Comparison of ENCODE assay signal across 32 mouse cellular contexts in the genomic region with DNA sequence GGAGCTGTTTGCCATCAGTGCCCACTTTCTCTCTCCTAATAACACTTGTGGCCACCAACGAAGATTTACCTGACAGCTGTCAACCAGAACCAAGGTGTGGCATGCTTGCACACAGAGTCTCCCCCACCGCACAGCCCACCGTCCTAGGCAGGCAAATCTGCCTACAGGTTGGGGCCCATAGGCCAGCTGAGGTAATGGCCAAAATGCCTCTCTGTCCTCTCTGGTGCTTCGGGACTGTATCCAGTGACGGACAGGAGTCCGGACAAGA.
DNase-seq lines count a peak whose midpoint lies in the region; ATAC-seq lines count a peak whose summit lies in the region.
"Had no signal": no experiment of that assay in that cellular context is flagged by ENCODE, and none has a peak within 500 bp of the region (broad histone marks: within the 10 kb centered on the region; RNA-seq: fewer than 3 reads in every experiment).

No protein-coding gene starts in this region.

- H3K36me3 ChIP-seq in heart, embryonic 13.5 days, result no peaks in the 10 kb centered on the region
- H3K36me3 ChIP-seq in limb, embryonic 15.5 days, result no peaks in the 10 kb centered on the region
- H3K36me3 ChIP-seq in limb, embryonic 10.5 days, result no peaks in the 10 kb centered on the region
- no peaks in the 10 kb centered on the region for H3K36me3 ChIP-seq in stomach, embryonic 16.5 days (ENCODE audit: control insufficient read depth, insufficient read depth, low read length)
- H3K36me3 ChIP-seq: hindbrain, embryonic 13.5 days; limb, embryonic 13.5 days; liver, embryonic 12.5 days; midbrain, embryonic 10.5 days; midbrain, embryonic 15.5 days; neural tube, embryonic 15.5 days; stomach, embryonic 15.5 days had no signal

- no peaks in the 10 kb centered on the region for H3K27me3 ChIP-seq in heart, embryonic 13.5 days (replicated peaks)
- no peaks in the 10 kb centered on the region for H3K27me3 ChIP-seq in limb, embryonic 15.5 days
- H3K27me3 ChIP-seq in limb, embryonic 10.5 days (ENCODE audit: low read depth, poor library complexity, severe bottlenecking), result no peaks in the 10 kb centered on the region
- no peaks in the 10 kb centered on the region for H3K27me3 ChIP-seq in stomach, embryonic 16.5 days (ENCODE audit: control insufficient read depth, insufficient read depth, low read length)
- H3K27me3 ChIP-seq: limb, embryonic 13.5 days; liver, embryonic 12.5 days; midbrain, embryonic 15.5 days; neural tube, embryonic 15.5 days; Patski; stomach, embryonic 15.5 days had no signal

- 63% methylated on average over 6 of the region's 6 CpGs for whole genome bisulfite sequencing in heart, embryonic 13.5 days
- 78% methylated on average over 6 of the region's 6 CpGs for WGBS in limb, embryonic 15.5 days
- 85% methylated on average over 6 of the region's 6 CpGs for WGBS in limb, embryonic 10.5 days
- 71% methylated on average over 6 of the region's 6 CpGs for WGBS in stomach, embryonic 16.5 days

- H3K4me1 ChIP-seq in heart, embryonic 13.5 days, result peaks cover 76% of the 10 kb centered on the region
- peaks cover 25% of the 10 kb centered on the region for H3K4me1 ChIP-seq in limb, embryonic 15.5 days
- peaks cover 21% of the 10 kb centered on the region for H3K4me1 ChIP-seq in limb, embryonic 10.5 days
- peaks cover 11% of the 10 kb centered on the region; the same call in 1 of the 2 replicates for H3K4me1 ChIP-seq in stomach, embryonic 16.5 days (ENCODE audit: control insufficient read depth, insufficient read depth, low read length)
- H3K4me1 ChIP-seq: midbrain, embryonic 15.5 days; neural tube, embryonic 15.5 days had no signal

- ATAC-seq in heart, embryonic 13.5 days (ENCODE audit: extremely low read depth, insufficient number of reproducible peaks, low FRiP score, low TSS enrichment), result no peak
- no peak for ATAC-seq in limb, embryonic 15.5 days (ENCODE audit: insufficient number of reproducible peaks, low FRiP score, low TSS enrichment, low read depth)
- no peak for ATAC-seq in stomach, embryonic 16.5 days (ENCODE audit: insufficient read depth, low FRiP score)
- ATAC-seq: intestine, embryonic 16.5 days; liver, embryonic 12.5 days; liver, postnatal 0 days; Patski had no signal

- 0 out of 2 replicates have a peak overlapping the region, but pooled peaks have one; percentile 42 for H3K9ac ChIP-seq in heart, embryonic 13.5 days
- H3K9ac ChIP-seq in limb, embryonic 15.5 days, result no peak overlapping the region
- H3K9ac ChIP-seq in stomach, embryonic 16.5 days (ENCODE audit: low read length), result no peak overlapping the region
- H3K9ac ChIP-seq: hindbrain, embryonic 13.5 days; limb, embryonic 13.5 days; liver, embryonic 12.5 days; liver, postnatal 0 days; midbrain, embryonic 15.5 days; neural tube, embryonic 15.5 days; stomach, embryonic 15.5 days had no signal

- DNase-seq in heart, adult 11 months, result peak; percentile 88
- DNase-seq in heart, adult 8-10 months (ENCODE audit: low spot score), result no peak
- DNase-seq in heart, adult 9 months (ENCODE audit: low spot score in 2 of 2), result no peak
- DNase-seq in limb, embryonic 10.5 days (ENCODE audit: low spot score), result no peak
- no peak for DNase-seq in ovary, postnatal 10 days (ENCODE audit: low spot score)
- DNase-seq: adrenal gland, postnatal 14 days; cerebellum, adult 11 months; cerebellum, adult 9-11 months; embryo, embryonic 11 days; gastrocnemius, postnatal 10 days; kidney, adult 8-10 months; kidney, postnatal 25 days; liver, postnatal 0 days; lung, postnatal 14 days; right cerebral cortex, postnatal 25 days; thymus, adult 18-20 months; thymus, postnatal 25 days had no signal

- no peaks in the 10 kb centered on the region for H3K9me3 ChIP-seq in heart, embryonic 13.5 days
- no peaks in the 10 kb centered on the region for H3K9me3 ChIP-seq in limb, embryonic 15.5 days
- no peaks in the 10 kb centered on the region for H3K9me3 ChIP-seq in limb, embryonic 10.5 days (replicated peaks)
- no peaks in the 10 kb centered on the region for H3K9me3 ChIP-seq in stomach, embryonic 16.5 days (replicated peaks; ENCODE audit: control insufficient read depth, low read length)
- H3K9me3 ChIP-seq: hindbrain, embryonic 13.5 days; limb, embryonic 13.5 days; liver, embryonic 12.5 days; midbrain, embryonic 10.5 days; midbrain, embryonic 15.5 days; neural tube, embryonic 15.5 days; stomach, embryonic 15.5 days had no signal

- H3K27ac ChIP-seq in heart, embryonic 13.5 days (replicated peaks), result peak overlapping the region; percentile 64
- H3K27ac ChIP-seq in limb, embryonic 15.5 days, result 0 out of 2 replicates have a peak overlapping the region, but pooled peaks have one; percentile 3
- H3K27ac ChIP-seq in limb, embryonic 10.5 days, result no peak overlapping the region
- peak overlapping the region; percentile 24; the same call in 1 of the 2 replicates for H3K27ac ChIP-seq in stomach, embryonic 16.5 days (ENCODE audit: low read length)
- H3K27ac ChIP-seq: hindbrain, embryonic 13.5 days; layer of hippocampus, adult 2 months; left cerebral cortex, adult 2 months; limb, embryonic 13.5 days; liver, embryonic 12.5 days; midbrain, embryonic 10.5 days; midbrain, embryonic 15.5 days; neural tube, embryonic 15.5 days had no signal

- H3K4me2 ChIP-seq in heart, embryonic 13.5 days, result peak overlapping the region; percentile 34
- H3K4me2 ChIP-seq in limb, embryonic 15.5 days, result no peak overlapping the region
- H3K4me2 ChIP-seq in stomach, embryonic 16.5 days (ENCODE audit: low read depth, low read length), result no peak overlapping the region
- H3K4me2 ChIP-seq: hindbrain, embryonic 13.5 days; limb, embryonic 13.5 days; liver, embryonic 12.5 days; midbrain, embryonic 15.5 days; neural tube, embryonic 15.5 days; stomach, embryonic 15.5 days had no signal

- no peak overlapping the region for H3K4me3 ChIP-seq in heart, embryonic 13.5 days
- H3K4me3 ChIP-seq in limb, embryonic 15.5 days, result no peak overlapping the region
- no peak overlapping the region for H3K4me3 ChIP-seq in limb, embryonic 10.5 days
- H3K4me3 ChIP-seq in stomach, embryonic 16.5 days (replicated peaks; ENCODE audit: low read length), result no peak overlapping the region
- H3K4me3 ChIP-seq: erythroblast, embryonic 14.5 days; hindbrain, embryonic 13.5 days; layer of hippocampus, adult 2 months; left cerebral cortex, adult 2 months; limb, embryonic 13.5 days; liver, embryonic 12.5 days; midbrain, embryonic 10.5 days; midbrain, embryonic 15.5 days; neural tube, embryonic 15.5 days; stomach, embryonic 15.5 days had no signal
